Mouse (Mus musculus) hindbrain, embryonic 10.5 days (tissue): ENCODE data around the gene Krt80. TPM values are rescaled to one million over a fixed set of nuclear protein-coding genes. Genes with fewer than 3 reads are reported as not detected.

Experiments used
- DNase-seq: peaks from one replicate; pipeline ENCODE4 v3.0.0-alpha.2; 2017; ENCODE audit warnings: low spot score
- H3K27ac ChIP-seq: fragments of 300-500 bp; sonication (generic); 2 replicates; pipeline ENCODE4 v1.5.1; 2016; ENCODE audit warnings: mild to moderate bottlenecking, moderate library complexity
- H3K27me3 ChIP-seq: fragments of 300-500 bp; sonication (generic); 2 replicates; pipeline ENCODE4 v1.6.1; 2016; ENCODE audit warnings: mild to moderate bottlenecking; ENCODE audit not compliant: poor library complexity, insufficient read depth, severe bottlenecking
- H3K36me3 ChIP-seq: fragments of 300-500 bp; sonication (generic); 2 replicates; pipeline ENCODE4 v1.6.1; 2016; ENCODE audit warnings: mild to moderate bottlenecking, moderate library complexity
- H3K4me1 ChIP-seq: fragments of 300-500 bp; sonication (generic); replicated peaks from 2 replicates; pipeline ENCODE4 v1.6.1; 2016; ENCODE audit warnings: mild to moderate bottlenecking
- H3K4me3 ChIP-seq: fragments of 300-500 bp; sonication (generic); 2 replicates; pipeline ENCODE4 v1.5.1; 2016; ENCODE audit warnings: mild to moderate bottlenecking, moderate library complexity
- H3K9me3 ChIP-seq: fragments of 300-500 bp; sonication (generic); 2 replicates; pipeline ENCODE4 v1.6.1; 2016; ENCODE audit warnings: mild to moderate bottlenecking, moderate library complexity
- WGBS: fragments of 180-500 bp; shearing (Covaris S2); methylation state at CpG from one replicate; pipeline ENCODE4 v1.1.7; 2016; 5-methylcytosine and 5-hydroxymethylcytosine counted together
- polyA plus RNA-seq: library from polyadenylated mRNA; unstranded; fragments of >200 nt; fragmentation: Nextera tagmentation; extraction: Ambion mirVana; gene quantifications from 2 replicates; pipeline ENCODE4 v1.2.1, GENCODE M21; 2016

Gene Krt80
- polyA plus RNA-seq, 1 experiment from 2014 or later = 0.16 TPM

DNA sequence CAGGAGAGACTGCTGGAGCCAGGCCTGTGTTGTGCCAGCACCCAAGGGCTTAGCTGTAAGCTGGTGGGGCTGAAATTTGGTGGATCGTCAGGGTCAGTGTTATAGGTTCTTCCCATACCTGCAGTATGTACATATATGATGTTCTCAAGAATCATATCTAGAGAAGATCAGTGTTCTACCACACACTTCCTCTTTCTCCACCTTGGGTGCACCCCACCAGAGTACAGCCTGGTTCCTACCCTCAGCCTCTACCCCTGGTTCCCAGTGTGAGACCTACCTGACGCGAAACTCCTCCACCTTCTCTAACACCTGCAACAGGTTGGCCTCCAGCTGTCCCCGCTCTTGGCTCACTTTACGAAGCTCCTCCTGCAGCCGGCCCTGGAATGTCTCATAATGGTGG is 6.0 kb downstream of the Krt80 start:
- WGBS = 76% methylated on average over 6 of the region's 6 CpGs
- H3K9me3 ChIP-seq = no peaks in the 10 kb centered on the region
- no peak overlapping the region for H3K27ac ChIP-seq

GRCm38 (mm10) chr15:101362393-101363010 is 7.5 kb downstream of the Krt80 start:
- Histone ChIP-seq H3K9me3 (no peaks in the 10 kb centered on the region), H3K4me3 (no peak overlapping the region), H3K27ac (no peak overlapping the region), H3K4me1 (peaks cover 22% of the 10 kb centered on the region), H3K27me3 (peaks cover 3% of the 10 kb centered on the region; the same call in 1 of the 2 replicates), H3K36me3 (no peaks in the 10 kb centered on the region)
- WGBS = 61% methylated on average over 4 of the region's 4 CpGs
- no peak for DNase-seq

More for the DNA sequence above, 6.0 kb downstream of the Krt80 start:
- H3K36me3 ChIP-seq = no peaks in the 10 kb centered on the region
- H3K27me3 ChIP-seq = no peaks in the 10 kb centered on the region; the same call in 1 of the 2 replicates
- no peak for DNase-seq
- H3K4me3 ChIP-seq = no peak overlapping the region
- peaks cover 22% of the 10 kb centered on the region for H3K4me1 ChIP-seq

GRCm38 (mm10) chr15:101355382-101355786 is 14.6 kb downstream of the Krt80 start:
- Histone ChIP-seq H3K4me1 (peaks cover 7% of the 10 kb centered on the region), H3K27me3 (peaks cover 13% of the 10 kb centered on the region; the same call in 1 of the 2 replicates), H3K36me3 (no peaks in the 10 kb centered on the region), H3K9me3 (no peaks in the 10 kb centered on the region), H3K27ac (no peak overlapping the region), H3K4me3 (no peak overlapping the region)
- WGBS = 88% methylated on average over 4 of the region's 4 CpGs
- no peak for DNase-seq

GRCm38 (mm10) chr15:101352706-101353465 is 17.1 kb downstream of the Krt80 start:
- 60% methylated on average over 10 of the region's 10 CpGs for WGBS
- no peak for DNase-seq
- Histone ChIP-seq H3K36me3 (no peaks in the 10 kb centered on the region), H3K4me3 (no peak overlapping the region), H3K27ac (peak overlapping the region; percentile 29; the same call in 1 of the 2 replicates), H3K27me3 (peaks cover 18% of the 10 kb centered on the region), H3K9me3 (no peaks in the 10 kb centered on the region), H3K4me1 (peaks cover 7% of the 10 kb centered on the region)

DNA sequence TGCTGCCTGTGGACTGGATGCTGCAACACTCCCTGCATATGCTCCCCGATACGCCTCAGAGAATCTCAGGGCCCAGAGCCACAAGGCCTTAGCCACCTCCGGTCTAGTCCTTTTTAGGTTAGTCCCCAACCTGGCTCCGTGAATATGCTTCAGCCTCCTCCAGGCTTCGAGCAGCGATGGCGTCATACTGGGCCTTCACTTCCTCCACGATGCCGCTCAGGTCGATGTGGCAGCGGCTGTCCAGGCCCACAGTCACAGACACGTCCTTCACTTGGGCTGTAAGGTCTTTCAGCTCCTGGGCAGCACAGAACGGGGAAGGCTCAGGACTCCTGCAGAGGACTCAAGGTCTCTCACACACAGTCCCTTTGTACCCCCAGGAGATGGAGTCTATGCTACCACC is 17.9 kb downstream of the Krt80 start:
- 69% methylated on average over 13 of the region's 13 CpGs for WGBS
- no peak overlapping the region for H3K27ac ChIP-seq
- peaks cover 14% of the 10 kb centered on the region for H3K27me3 ChIP-seq
- no peak for DNase-seq
- H3K4me1 ChIP-seq = peaks cover 7% of the 10 kb centered on the region
- H3K36me3 ChIP-seq = no peaks in the 10 kb centered on the region
- H3K4me3 ChIP-seq = no peak overlapping the region
- H3K9me3 ChIP-seq = no peaks in the 10 kb centered on the region

DNA sequence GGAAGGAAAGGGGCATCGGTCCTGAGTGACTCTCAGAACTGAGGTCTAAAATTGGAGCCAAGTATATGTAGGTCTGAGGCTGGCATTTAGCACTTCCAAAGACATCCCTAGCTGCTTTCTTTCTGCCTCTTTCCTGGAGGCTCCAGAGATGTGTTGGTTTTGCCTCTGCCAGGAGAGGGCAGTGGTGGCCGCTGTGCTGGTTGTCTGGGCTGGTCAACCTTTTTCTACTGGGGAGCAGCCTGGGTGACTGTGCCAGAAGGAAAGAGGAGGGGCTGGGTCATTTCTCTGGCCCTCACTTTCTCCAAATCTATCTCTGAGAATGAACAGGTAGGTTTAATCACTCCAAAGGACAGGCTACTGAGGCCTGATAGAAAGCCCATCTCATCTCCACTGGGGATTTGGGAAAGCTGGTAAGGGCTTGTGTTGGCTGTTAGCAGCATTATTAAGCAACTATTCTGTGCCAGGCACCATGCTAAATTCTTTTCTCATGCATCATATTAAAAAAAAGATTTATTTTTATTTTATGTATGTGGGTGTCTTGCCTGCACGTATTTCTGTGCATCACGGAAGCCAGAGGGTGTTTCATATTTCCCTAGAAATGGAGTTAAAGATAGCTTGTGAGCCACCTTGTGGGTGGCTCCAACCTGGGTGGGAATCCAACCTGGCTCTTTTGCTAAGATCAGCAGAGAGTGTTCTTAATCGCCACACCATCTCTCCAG is 28.0 kb downstream of the Krt80 start:
- WGBS = 68% methylated on average over 5 of the region's 5 CpGs
- H3K9me3 ChIP-seq = no peaks in the 10 kb centered on the region

GRCm38 (mm10) chr15:101339537-101339936 is 30.4 kb downstream of the Krt80 start:
- Histone ChIP-seq H3K4me3 (no peak overlapping the region), H3K9me3 (no peaks in the 10 kb centered on the region), H3K36me3 (no peaks in the 10 kb centered on the region), H3K4me1 (peaks cover 9% of the 10 kb centered on the region), H3K27ac (no peak overlapping the region), H3K27me3 (peaks cover 3% of the 10 kb centered on the region; the same call in 1 of the 2 replicates)
- peak; percentile 86 for DNase-seq
- 0% methylated on average over 2 of the region's 2 CpGs for WGBS

More for the DNA sequence above, 28.0 kb downstream of the Krt80 start:
- Histone ChIP-seq H3K36me3 (no peaks in the 10 kb centered on the region), H3K27me3 (no peaks in the 10 kb centered on the region; the same call in 1 of the 2 replicates), H3K4me1 (peaks cover 2% of the 10 kb centered on the region; the same call in 1 of the 2 replicates), H3K4me3 (no peak overlapping the region), H3K27ac (no peak overlapping the region)
- peak; percentile 24 for DNase-seq

- Histone ChIP-seq H3K4me3 (no peak overlapping the region), H3K27ac (no peak overlapping the region), H3K9me3 (no peaks in the 10 kb centered on the region), H3K4me1 (peaks cover 9% of the 10 kb centered on the region), H3K27me3 (peaks cover 5% of the 10 kb centered on the region; the same call in 1 of the 2 replicates), H3K36me3 (no peaks in the 10 kb centered on the region)
- WGBS = 79% methylated on average over 4 of the region's 4 CpGs
- no peak for DNase-seq
These were observed 31.6 kb downstream of the Krt80 start for GRCm38 (mm10) chr15:101338359-101338758.

DNA sequence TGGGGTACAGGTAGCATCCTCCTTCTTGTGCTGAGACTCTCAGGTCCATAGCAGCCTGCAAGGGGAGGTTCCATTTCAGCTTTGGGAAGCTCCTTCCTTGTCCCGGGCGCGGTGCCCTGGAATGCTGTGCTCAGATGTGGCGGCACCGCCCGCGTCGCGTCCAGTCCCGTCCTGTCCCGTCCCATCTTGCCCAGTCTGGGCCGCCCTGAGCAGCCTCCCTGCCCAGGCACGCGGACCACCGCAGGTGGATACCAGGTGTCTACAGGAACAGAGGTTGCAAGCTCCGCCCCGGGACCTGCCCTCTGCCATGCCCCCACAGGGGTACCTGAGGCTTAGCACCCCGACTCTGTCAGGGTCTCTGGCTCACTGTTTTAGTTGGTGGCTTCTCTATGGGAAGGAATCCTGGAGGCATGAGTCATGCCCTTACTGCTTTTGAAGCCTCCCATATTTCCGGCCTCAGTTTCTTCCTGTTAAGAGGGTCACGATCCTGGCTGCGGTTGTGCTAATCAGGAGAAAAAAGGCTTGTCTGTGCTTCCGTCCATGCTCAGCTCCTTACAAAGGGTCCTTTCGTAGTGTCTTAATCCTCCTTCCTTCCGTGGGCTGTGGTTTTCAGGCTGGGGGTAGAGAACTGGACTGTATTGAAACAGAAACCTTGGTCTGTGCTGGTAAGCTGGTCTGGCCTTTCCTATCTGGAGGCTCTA is 33.3 kb downstream of the Krt80 start:
- 58% methylated on average over 24 of the region's 24 CpGs for WGBS

GRCm38 (mm10) chr15:101333648-101334047 is 36.3 kb downstream of the Krt80 start:
- Histone ChIP-seq H3K4me1 (peaks cover 22% of the 10 kb centered on the region), H3K9me3 (no peaks in the 10 kb centered on the region), H3K4me3 (no peak overlapping the region), H3K27me3 (peaks cover 13% of the 10 kb centered on the region; the same call in 1 of the 2 replicates), H3K36me3 (no peaks in the 10 kb centered on the region), H3K27ac (no peak overlapping the region)
- no peak for DNase-seq
- 68% methylated on average over 4 of the region's 4 CpGs for WGBS

More for the DNA sequence above, 33.3 kb downstream of the Krt80 start:
- Histone ChIP-seq H3K9me3 (no peaks in the 10 kb centered on the region), H3K27ac (peak overlapping the region; percentile 46), H3K27me3 (peaks cover 13% of the 10 kb centered on the region; the same call in 1 of the 2 replicates), H3K4me3 (no peak overlapping the region), H3K4me1 (peaks cover 9% of the 10 kb centered on the region), H3K36me3 (no peaks in the 10 kb centered on the region)
- no peak for DNase-seq

- Histone ChIP-seq H3K4me3 (no peak overlapping the region), H3K27me3 (peaks cover 13% of the 10 kb centered on the region), H3K9me3 (no peaks in the 10 kb centered on the region), H3K36me3 (no peaks in the 10 kb centered on the region), H3K27ac (no peak overlapping the region), H3K4me1 (peaks cover 22% of the 10 kb centered on the region)
- no peak for DNase-seq
- WGBS = 45% methylated on average over 1 of the region's 1 CpGs
These were observed 36.8 kb downstream of the Krt80 start for GRCm38 (mm10) chr15:101333165-101333564.

GRCm38 (mm10) chr15:101332370-101332769 is 37.6 kb downstream of the Krt80 start:
- Histone ChIP-seq H3K9me3 (no peaks in the 10 kb centered on the region), H3K27ac (peak overlapping the region; percentile 2; the same call in 1 of the 2 replicates), H3K4me3 (no peak overlapping the region), H3K27me3 (peaks cover 13% of the 10 kb centered on the region), H3K36me3 (no peaks in the 10 kb centered on the region), H3K4me1 (peaks cover 27% of the 10 kb centered on the region)
- no peak for DNase-seq
- 76% methylated on average over 4 of the region's 4 CpGs for whole genome bisulfite sequencing
